Mouse (Mus musculus) left cerebral cortex, postnatal 4 days (tissue): ENCODE measurements around the gene Adal. TPM values are rescaled to one million over a fixed set of nuclear protein-coding genes. Genes with fewer than 3 reads are reported as not detected.
A peak's percentile ranks its signal among the peaks of the same experiment; 100 is the strongest.

ENCODE experiments used
- DNase-seq: peaks from one replicate; pipeline ENCODE4 v3.0.0-alpha.2; 2022
- intact Hi-C: fragments of 180-260 bp; cut with DNase I; formaldehyde crosslinking; loops from one replicate; pipeline ENCODE4 v1.15.1; 2025
- total RNA-seq, 2 experiments: library from RNA; stranded (reverse); gene quantifications; 2 replicates each; pipeline ENCODE4 v1.2.3; 2021

The Adal gene
- total RNA-seq, 2 experiments from 2014 or later = 16.1 to 16.8 TPM

DNA sequence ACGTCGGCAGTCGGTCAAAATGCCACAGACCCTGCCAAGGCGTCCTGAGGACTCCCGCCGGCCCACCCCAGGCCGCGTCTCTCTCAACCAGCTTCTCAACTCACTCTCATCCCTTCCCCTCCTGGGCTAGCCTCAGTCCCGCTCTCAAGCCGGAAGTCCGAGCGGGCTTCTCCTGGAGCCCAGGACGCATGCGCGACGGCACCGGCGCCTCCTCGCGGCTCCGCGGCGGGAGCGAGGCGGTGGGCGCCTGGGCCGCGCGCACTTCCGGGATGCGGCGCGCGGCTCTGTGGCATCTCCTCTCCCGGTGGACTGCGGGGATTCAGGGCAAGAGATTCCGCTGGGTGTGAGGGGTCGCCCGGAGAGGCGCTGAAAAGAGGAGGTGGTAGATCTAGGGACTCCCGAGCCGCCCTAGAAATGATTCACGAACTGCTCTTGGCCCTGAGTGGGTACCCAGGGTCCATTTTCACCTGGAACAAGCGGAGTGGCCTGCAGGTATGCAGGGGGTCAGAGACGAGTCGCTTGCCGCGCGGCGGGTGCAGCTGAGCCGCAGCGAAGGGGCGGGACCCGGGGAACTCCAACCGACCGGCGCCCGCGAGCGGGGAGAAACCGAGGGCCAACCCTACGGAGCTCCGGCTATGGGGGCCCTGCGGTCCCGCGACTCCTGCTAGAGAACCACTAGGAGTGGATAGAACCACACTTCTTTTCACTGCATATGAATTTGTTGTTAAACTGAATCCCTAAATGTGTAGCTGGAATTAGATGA lies 30.9 kb downstream of the Adal start, which contains the start of gene Zscan29:
TSS of gene Zscan29 (minus strand) at position 146 of the 763 bp plus-strand sequence.
- intact Hi-C loops = loop anchor here (10.0 kb wide), 1 partner anchor 224 kb away; no protein-coding TSS in a partner anchor
- DNase-seq = peak; percentile 93

DNA sequence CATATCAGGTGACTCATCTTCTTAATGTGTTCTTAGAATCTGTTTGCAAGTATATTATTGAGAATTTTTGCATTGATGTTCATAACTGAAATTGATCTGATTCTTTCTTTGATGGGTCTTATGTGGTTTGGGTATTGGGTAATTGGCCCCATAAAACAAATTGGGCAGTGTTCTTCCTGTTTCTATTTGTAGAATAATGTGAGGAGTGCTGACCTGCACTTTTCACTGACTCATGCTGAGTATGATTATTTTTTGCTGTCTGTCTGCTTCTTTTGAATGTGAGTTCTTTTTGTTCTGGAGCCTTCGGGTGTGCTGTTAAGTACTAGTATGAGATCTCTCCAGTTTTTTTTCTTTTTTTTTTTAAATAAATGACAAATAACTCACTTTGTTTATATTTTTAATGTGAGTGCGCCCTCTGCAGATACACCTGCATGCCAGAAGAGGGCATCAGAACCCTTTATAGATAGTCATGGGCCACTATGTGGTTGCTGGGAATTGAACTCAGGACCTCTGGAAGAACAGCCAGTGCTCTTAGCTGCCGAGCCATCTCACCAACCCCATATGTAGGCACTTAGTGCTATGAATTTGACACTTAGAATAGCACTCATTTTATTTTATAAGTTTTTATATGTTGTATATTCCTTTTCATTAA lies 38.7 kb downstream of the Adal start:
- intact Hi-C loops = loop anchor here (10.0 kb wide), 1 partner anchor 216 kb away; no protein-coding TSS in a partner anchor
- DNase-seq = no peak

DNA sequence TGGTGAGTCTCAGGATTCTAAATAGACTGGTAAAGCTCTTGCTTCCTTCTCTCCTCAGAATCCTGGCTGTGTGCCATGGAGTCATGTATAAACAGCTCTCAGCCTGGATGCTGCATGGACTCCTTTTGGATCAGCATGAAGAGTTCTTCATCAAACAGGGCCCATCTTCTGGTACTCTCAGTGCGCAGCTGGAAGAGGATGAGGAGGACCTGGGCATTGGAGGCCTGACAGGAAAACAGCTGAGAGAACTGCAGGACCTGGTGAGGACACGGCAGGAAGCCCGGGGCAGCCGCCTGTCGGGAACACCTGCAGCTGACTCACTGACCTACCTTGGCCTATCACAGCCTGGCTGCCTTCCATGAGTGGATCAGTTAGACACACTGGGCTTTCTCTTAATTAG lies 43.2 kb downstream of the Adal start:
- intact Hi-C loops = no loop called here
- DNase-seq = no peak

DNA sequence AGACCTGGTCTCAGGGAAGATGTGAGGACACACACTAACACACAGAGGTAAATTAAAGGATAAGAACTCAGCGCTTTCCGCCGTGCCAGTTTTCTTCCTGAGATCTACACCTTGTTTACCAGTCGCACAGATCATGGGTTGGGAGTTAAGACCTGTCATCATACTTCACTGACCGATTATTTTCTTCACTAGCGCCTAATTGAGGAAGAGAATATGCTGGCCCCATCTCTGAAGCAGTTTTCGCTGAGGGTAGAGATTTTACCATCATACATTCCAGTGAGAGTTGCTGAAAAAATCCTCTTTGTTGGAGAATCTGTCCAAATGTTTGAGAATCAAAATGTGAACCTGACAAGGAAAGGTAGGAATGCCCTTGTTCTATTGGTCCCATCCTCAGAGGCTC lies 43.9 kb downstream of the Adal start:
- DNase-seq = no peak
- intact Hi-C loops = no loop called here

DNA sequence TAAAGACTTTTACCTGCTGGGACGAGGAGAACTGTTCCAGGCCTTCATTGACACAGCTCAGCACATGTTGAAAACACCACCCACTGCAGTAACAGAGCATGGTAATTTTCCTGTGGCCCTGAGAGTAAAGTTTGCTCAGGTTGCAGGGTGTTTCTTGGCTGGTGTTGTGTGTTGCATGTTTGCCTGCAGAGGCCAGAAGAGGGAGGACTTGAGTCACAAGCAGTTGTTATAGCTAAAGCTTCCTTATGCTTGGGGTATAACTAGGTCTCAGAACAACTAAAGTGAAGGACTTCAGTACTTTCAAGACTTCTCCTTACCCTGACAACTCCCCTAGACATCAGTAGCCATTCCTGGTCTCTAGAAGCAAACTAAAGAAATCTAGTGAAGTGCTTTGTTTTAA lies 48.3 kb downstream of the Adal start:
- intact Hi-C loops = no loop called here
- DNase-seq = no peak

DNA sequence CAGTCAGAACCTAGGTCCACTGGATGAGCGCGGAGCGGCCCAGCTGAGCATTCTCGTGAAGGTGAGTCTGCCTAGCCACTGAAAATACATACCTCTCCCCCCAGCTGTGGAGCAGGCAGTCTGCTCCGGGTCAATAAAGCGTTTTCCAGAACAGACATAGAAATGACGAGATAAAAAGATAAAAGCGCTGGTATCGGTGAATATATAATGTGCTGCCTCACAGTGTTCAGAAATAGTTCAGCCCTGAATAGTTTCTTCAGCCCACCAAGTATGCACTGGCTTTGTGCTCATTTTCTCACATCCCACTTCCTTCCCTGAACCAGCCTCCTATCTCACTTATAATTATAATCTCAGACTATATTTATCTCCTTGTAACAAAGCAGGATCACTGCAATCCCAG lies 55.2 kb downstream of the Adal start:
- intact Hi-C loops = no loop called here
- no peak for DNase-seq

DNA sequence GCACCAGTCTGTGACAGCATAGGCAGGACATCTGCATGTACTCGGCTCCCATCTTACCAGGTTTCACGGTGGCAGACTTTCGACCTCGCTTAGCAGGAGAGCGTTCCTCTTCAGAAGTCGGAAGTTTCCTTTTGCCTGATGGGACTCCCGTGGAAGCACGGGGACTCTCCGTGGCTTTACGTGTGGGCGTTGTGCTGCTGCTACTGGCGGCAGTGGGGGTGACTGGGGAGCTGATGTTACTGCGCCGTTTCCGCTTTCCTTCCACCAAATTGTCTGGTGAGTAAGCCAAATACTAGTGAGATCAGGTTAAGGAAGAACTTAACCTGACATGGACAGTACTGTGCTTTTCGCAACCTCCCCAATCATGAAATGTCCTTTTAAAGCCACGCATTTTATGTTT lies 64.0 kb downstream of the Adal start:
- intact Hi-C loops = no loop called here
- no peak for DNase-seq

Other genes with a start within 250 kb of the Adal start
- gene Ubr1, start 169.7 kb upstream of the Adal start, total RNA-seq = 10 to 100 TPM; 47.6 to 51.2 TPM
- gene Tmem62, start 163.4 kb upstream of the Adal start, total RNA-seq = 10 to 100 TPM; 17.9 to 19.0 TPM
- gene Ccndbp1, start 132.0 kb upstream of the Adal start, total RNA-seq = 10 to 100 TPM; 55.8 to 59.1 TPM
- gene Epb42, start 103.4 kb upstream of the Adal start, total RNA-seq = not detected
- gene Tgm5, start 54.6 kb upstream of the Adal start, total RNA-seq = under 1 TPM; 0.14 to 0.20 TPM
- gene Tgm7, start 30.6 kb upstream of the Adal start, total RNA-seq = not detected
- 1 to 10 TPM; 9.2 to 9.4 TPM for gene Lcmt2, start 225 bp downstream of the Adal start, total RNA-seq
- 10 to 100 TPM; 32.3 to 34.5 TPM for gene Tubgcp4, start 30.2 kb downstream of the Adal start, total RNA-seq
- 1 to 10 TPM; 7.3 to 7.9 TPM for gene Zscan29, start 30.7 kb downstream of the Adal start, total RNA-seq
- gene Trp53bp1, start 131.0 kb downstream of the Adal start, total RNA-seq = 100 to 1,000 TPM; 238 to 265 TPM
- gene Map1a, start 149.2 kb downstream of the Adal start, total RNA-seq = 100 to 1,000 TPM; 161 to 189 TPM
- gene Ppip5k1, start 215.0 kb downstream of the Adal start, total RNA-seq = 10 to 100 TPM; 24.7 to 30.8 TPM
- gene Ckmt1, start 217.3 kb downstream of the Adal start, total RNA-seq = 100 to 1,000 TPM; 119 to 134 TPM
- not detected for gene Strc, start 246.7 kb downstream of the Adal start, total RNA-seq